Mouse (Mus musculus) mouse embryonic stem cell (cell line): Measurements from ENCODE around the gene Cyp2g1.
"Not testable (repeated sequence)": the region's sequence is repeated elsewhere in the genome, so short reads cannot be mapped to it uniquely, and the experiment has no call there.

ENCODE experiments used
- in situ Hi-C, 2 experiments: fragments of 300-500 bp; cut with MboI; formaldehyde crosslinking; loops; 1 replicate in 1 of 2; 3 replicates in 1 of 2; pipeline ENCODE4 v1.14.3; 2019 to 2020; ENCODE audit warnings: low sequenced_read_pairs in 2 of 2, low pct_unique_long_range_greater_than_20kb in 1 of 2, mixed read lengths in 1 of 2; ENCODE audit not compliant: unreplicated experiment in 1 of 2

The Cyp2g1 gene

GRCm38 (mm10) chr7:26832668-26833067 is 24.0 kb downstream of the Cyp2g1 start:
- in situ Hi-C loops = not testable (repeated sequence)

GRCm38 (mm10) chr7:26835059-26835458 is 26.4 kb downstream of the Cyp2g1 start, which contains the start of gene Cyp2a5:
Cyp2a5 (plus strand) TSS chr7:26835305.
- in situ Hi-C loops = not testable (repeated sequence)

- in situ Hi-C loops = not testable (repeated sequence)
Measured at GRCm38 (mm10) chr7:26843400-26843799, 34.7 kb downstream of the Cyp2g1 start.

- in situ Hi-C loops = not testable (repeated sequence)
Measured at GRCm38 (mm10) chr7:26850063-26850462, 41.4 kb downstream of the Cyp2g1 start.
